Mouse (Mus musculus) embryonic stem cell, embryonic (primary cell): ENCODE results near the gene Nek5.

ENCODE experiments used
- CTCF ChIA-PET, 4 experiments: fragments of 300-600 bp in 2 of 4; fragments of 350-600 bp in 2 of 4; sonication (Branson Sonifier 250); formaldehyde crosslinking; loops; one replicate each; lab custom pipeline; 2022; ENCODE audit warnings: inconsistent platforms in 2 of 4; lab: Charles Lee
- POLR2A ChIA-PET, 4 experiments: fragments of 300-600 bp in 2 of 4; fragments of 350-600 bp in 2 of 4; sonication (Branson Sonifier 250); formaldehyde crosslinking; loops; one replicate each; lab custom pipeline; 2022; ENCODE audit warnings: antibody characterized with exemption in 4 of 4, inconsistent platforms in 1 of 4; lab: Charles Lee

Nek5 gene

GRCm38 (mm10) chr8:22047699-22048464 lies 77.0 kb downstream of the Nek5 start:
- POLR2A ChIA-PET, result interaction anchor here in 2 of 4 experiments (0.7 to 2.7 kb wide), 5 partner anchors 8 to 233 kb away, joined by 3 to 9 read pairs (median 4); partner anchors contain the start of gene Alg11 (in 1 of the 2)
- CTCF ChIA-PET, result interaction anchor here in 3 of 4 experiments (0.6 to 1.6 kb wide), 6 partner anchors 13 to 66 kb away, joined by 3 to 7 read pairs (median 4); partner anchors contain the start of gene Alg11 (in 1 of the 3)

GRCm38 (mm10) chr8:22043706-22044105 lies 81.1 kb downstream of the Nek5 start:
- POLR2A ChIA-PET, result interaction anchor here in 2 of 4 experiments (0.6 to 1.9 kb wide), 2 partner anchors 17 to 239 kb away, joined by 6 to 7 read pairs; partner anchors contain the start of genes Alg11 (in 1 of the 2) and Atp7b (in 1 of the 2)
- CTCF ChIA-PET, result no interaction called here

- POLR2A ChIA-PET, result interaction anchor here in 1 of 4 experiments (1.9 kb wide), 1 partner anchor 18 kb away, joined by 6 read pairs; the partner anchor contains the start of genes Alg11 and Atp7b
Measured at GRCm38 (mm10) chr8:22042515-22042914, 82.3 kb downstream of the Nek5 start.

GRCm38 (mm10) chr8:22040153-22040509 lies 84.7 kb downstream of the Nek5 start:
- POLR2A ChIA-PET, result interaction anchor here in 2 of 4 experiments (0.6 to 2.5 kb wide), 3 partner anchors 9 to 293 kb away, joined by 3 to 13 read pairs (median 4); partner anchors contain the start of genes Alg11 (in 1 of the 2) and Atp7b (in 1 of the 2)

More at GRCm38 (mm10) chr8:22042515-22042914, 82.3 kb downstream of the Nek5 start:
- CTCF ChIA-PET, result interaction anchor here in 1 of 4 experiments (0.7 kb wide), 1 partner anchor 27 kb away, joined by 5 read pairs; no protein-coding TSS in a partner anchor

GRCm38 (mm10) chr8:22039468-22040152 lies 85.2 kb downstream of the Nek5 start:
- POLR2A ChIA-PET, result interaction anchor here in 3 of 4 experiments (0.8 to 2.5 kb wide), 6 partner anchors 9 to 356 kb away, joined by 3 to 13 read pairs (median 3); partner anchors contain the start of genes Alg11 (in 2 of the 3) and Atp7b (in 2 of the 3)
- CTCF ChIA-PET, result interaction anchor here in 3 of 4 experiments (0.6 to 1.1 kb wide), 5 partner anchors 46 to 126 kb away, joined by 3 to 4 read pairs (median 3); partner anchors contain the start of genes Nek3 (in 1 of the 3) and Nek5 (in 1 of the 3)

More at GRCm38 (mm10) chr8:22040153-22040509, 84.7 kb downstream of the Nek5 start:
- CTCF ChIA-PET, result interaction anchor here in 1 of 4 experiments (1.1 kb wide), 1 partner anchor 80 kb away, joined by 3 read pairs; no protein-coding TSS in a partner anchor

GRCm38 (mm10) chr8:22037022-22037421 lies 87.8 kb downstream of the Nek5 start:
- ChIA-PET CTCF (no interaction called here), POLR2A (interaction anchor here in 1 of 4 experiments (0.6 kb wide), 1 partner anchor 70 kb away, joined by 4 read pairs; no protein-coding TSS in a partner anchor)

GRCm38 (mm10) chr8:22036137-22036536 lies 88.7 kb downstream of the Nek5 start:
- ChIA-PET POLR2A (interaction anchor here in 1 of 4 experiments (1.1 kb wide), 1 partner anchor 11 kb away, joined by 4 read pairs; no protein-coding TSS in a partner anchor), CTCF (no interaction called here)

- ChIA-PET CTCF (no interaction called here), POLR2A (no interaction called here)
Measured at GRCm38 (mm10) chr8:22030990-22031389, 93.9 kb downstream of the Nek5 start.

GRCm38 (mm10) chr8:22028973-22029372 lies 95.9 kb downstream of the Nek5 start:
- POLR2A ChIA-PET, result no interaction called here
- CTCF ChIA-PET, result interaction anchor here in 1 of 4 experiments (0.6 kb wide), 1 partner anchor 19 kb away, joined by 3 read pairs; no protein-coding TSS in a partner anchor

- POLR2A ChIA-PET, result no interaction called here
- CTCF ChIA-PET, result interaction anchor here in 1 of 4 experiments (0.7 kb wide), 1 partner anchor 27 kb away, joined by 5 read pairs; no protein-coding TSS in a partner anchor
Measured at GRCm38 (mm10) chr8:22025241-22025640, 99.6 kb downstream of the Nek5 start.
